Mouse (Mus musculus) monocyte, adult 2 months (primary cell): ENCODE measurements around the gene Tex30.
A peak's percentile ranks its signal among the peaks of the same experiment; 100 is the strongest.
"Not testable (repeated sequence)": the region's sequence is repeated elsewhere in the genome, so short reads cannot be mapped to it uniquely, and the experiment has no call there.

Source experiments
- DNase-seq, 2 experiments: peaks; one replicate each; pipeline ENCODE4 v3.0.0; 2022; ENCODE audit warnings: low spot score in 2 of 2, low read depth in 1 of 2

The Tex30 gene

DNA sequence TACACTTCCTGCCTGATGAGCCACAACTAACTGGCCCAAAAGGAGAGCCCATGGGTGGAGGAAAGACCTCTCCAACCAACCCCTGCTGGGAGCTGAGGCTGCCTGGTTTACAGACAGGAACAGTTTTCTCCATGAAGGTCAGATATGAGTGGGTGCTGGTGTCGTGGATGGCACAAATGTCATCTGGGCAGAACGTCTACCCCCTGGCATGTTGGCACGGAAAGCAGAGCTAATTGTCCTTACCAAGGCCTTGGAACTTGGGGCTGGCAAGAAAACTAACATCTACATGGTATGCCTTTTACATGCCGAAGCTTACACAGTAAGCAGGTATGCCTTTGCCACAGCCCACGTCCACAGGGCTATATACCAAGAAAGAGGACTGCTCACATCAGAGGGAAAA, 56.6 kb downstream of the Tex30 start:
- DNase-seq = not testable (repeated sequence)

DNA sequence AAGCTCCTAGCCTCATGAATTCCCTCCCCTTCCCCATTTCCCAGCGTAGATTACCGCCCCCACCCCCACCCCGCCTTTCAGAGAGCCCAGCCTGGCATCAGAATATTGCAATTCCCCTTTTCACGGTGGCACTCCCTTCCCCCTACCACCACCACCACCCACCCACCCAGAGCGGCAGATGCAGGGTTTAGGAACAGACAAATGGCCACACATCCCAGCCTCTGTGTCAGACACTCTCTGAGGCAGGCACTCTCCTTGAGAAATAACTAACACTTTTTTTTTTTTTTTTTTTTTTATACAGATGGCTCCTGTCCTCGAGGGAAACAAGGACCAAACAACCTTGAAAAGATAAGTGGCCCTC, 59.7 kb downstream of the Tex30 start:
- no peak for DNase-seq

DNA sequence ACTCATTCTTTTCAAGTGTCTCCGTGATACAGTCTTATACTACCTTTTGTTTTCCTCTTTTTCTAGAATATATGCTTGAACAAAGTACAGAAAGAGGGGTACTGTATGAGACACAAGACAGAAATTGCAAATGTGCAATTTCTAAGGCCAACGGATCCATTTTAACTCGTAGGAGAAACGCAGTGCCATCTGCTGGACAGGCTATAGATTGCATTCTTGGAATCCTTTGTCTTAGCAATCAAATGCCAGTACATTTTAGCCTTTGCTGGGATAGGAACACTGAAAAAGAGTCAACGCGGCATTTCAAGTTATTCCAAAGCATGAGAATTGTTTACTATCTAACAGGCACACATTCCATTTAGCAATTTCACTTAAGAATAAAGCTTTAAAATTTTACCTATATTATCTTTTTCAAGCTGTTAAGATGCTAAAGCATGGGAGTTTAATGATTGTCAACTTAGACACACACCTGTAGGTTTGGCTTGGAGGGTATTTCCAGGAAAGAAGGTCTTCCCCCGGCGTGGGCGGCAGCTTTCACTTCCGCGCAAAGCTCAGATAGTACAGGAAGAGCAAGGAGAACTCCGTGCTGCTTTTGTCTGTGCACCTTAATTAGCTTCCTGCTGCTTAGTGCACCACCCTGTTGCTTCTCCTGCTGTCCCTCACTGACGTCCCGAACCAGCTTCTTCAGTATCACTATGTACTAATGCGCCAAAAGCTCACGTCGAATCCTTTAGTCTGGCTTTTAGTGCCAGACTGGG, 60.3 kb downstream of the Tex30 start:
- DNase-seq = peak in 1 of 2 experiments; percentile 6
